In the genomic region with DNA sequence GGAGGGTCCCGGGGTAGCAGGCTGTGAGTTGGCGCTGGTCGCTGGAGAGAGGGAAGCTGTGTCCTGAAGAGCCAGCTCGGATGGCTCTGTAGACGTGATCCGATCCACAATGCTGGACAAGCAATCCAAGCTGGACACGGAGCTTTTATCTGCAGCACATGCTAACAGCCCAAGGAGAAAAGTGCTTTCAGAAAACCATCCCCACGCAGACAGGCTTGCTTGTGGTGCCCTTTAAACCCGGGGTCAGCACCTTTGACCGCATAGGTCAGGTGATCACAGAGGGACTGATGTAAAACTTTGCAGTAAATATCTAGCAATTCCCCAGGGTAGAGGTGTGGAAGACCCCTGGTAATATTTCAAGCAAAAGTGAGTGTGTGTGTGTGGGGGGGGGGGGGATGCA, we compare ENCODE assay signal across 14 mouse cellular contexts. TPM values are rescaled to one million over a fixed set of nuclear protein-coding genes. Genes with fewer than 3 reads are reported as not detected.
DNase-seq lines count a peak whose midpoint lies in the region; ATAC-seq and TF ChIP-seq lines count a peak whose summit lies in the region.
"Had no signal": no experiment of that assay in that cellular context is flagged by ENCODE, and none has a peak within 500 bp of the region (broad histone marks: within the 10 kb centered on the region; RNA-seq: fewer than 3 reads in every experiment).

No protein-coding gene starts in this region.

- no peak overlapping the region for H3K27ac ChIP-seq in cerebellum, adult 2 months (ENCODE audit: insufficient read depth, low read length)
- H3K27ac ChIP-seq in lung, embryonic 15.5 days: no peak overlapping the region
- no peak overlapping the region for H3K27ac ChIP-seq in embryonic facial prominence, embryonic 14.5 days (replicated peaks; ENCODE audit: low read depth, low read length)
- no peak overlapping the region for H3K27ac ChIP-seq in neural tube, embryonic 11.5 days (ENCODE audit: low read depth, low read length)
- H3K27ac ChIP-seq in forebrain, embryonic 16.5 days (ENCODE audit: low read length): no peak overlapping the region

- peak overlapping the region; percentile 1; the same call in 1 of the 2 replicates for H3K4me2 ChIP-seq in lung, embryonic 15.5 days
- H3K4me2 ChIP-seq in embryonic facial prominence, embryonic 14.5 days (ENCODE audit: low read depth, low read length): peak overlapping the region; percentile 52
- peak overlapping the region; percentile 20; the same call in 1 of the 2 replicates for H3K4me2 ChIP-seq in neural tube, embryonic 11.5 days (ENCODE audit: low read depth)
- no peak overlapping the region for H3K4me2 ChIP-seq in forebrain, embryonic 16.5 days (ENCODE audit: low read length)

- no peak for TF ChIP-seq CTCF in cerebellum, adult 2 months (IDR thresholded peaks at IDR 0.05; ENCODE audit: borderline replicate concordance, insufficient read depth, low read depth, low read length)

- WGBS in cerebellum, adult 2 months: 52% methylated on average over 10 of the region's 10 CpGs
- 53% methylated on average over 10 of the region's 10 CpGs for WGBS in lung, embryonic 15.5 days
- WGBS in embryonic facial prominence, embryonic 14.5 days: 30% methylated on average over 10 of the region's 10 CpGs
- 51% methylated on average over 10 of the region's 10 CpGs for WGBS in neural tube, embryonic 11.5 days
- WGBS in forebrain, embryonic 16.5 days: 82% methylated on average over 10 of the region's 10 CpGs

- H3K4me1 ChIP-seq in cerebellum, adult 2 months (ENCODE audit: control insufficient read depth, insufficient read depth, low read length): no peaks in the 10 kb centered on the region
- H3K4me1 ChIP-seq in lung, embryonic 15.5 days: no peaks in the 10 kb centered on the region
- no peaks in the 10 kb centered on the region for H3K4me1 ChIP-seq in embryonic facial prominence, embryonic 14.5 days (ENCODE audit: control insufficient read depth, insufficient read depth, low read length)
- no peaks in the 10 kb centered on the region for H3K4me1 ChIP-seq in neural tube, embryonic 11.5 days (ENCODE audit: control insufficient read depth, insufficient read depth, low read length)
- no peaks in the 10 kb centered on the region for H3K4me1 ChIP-seq in forebrain, embryonic 16.5 days (replicated peaks; ENCODE audit: control insufficient read depth, insufficient read depth, low read length)

- peak; percentile 12 to 18 for DNase-seq in cerebellum, postnatal 10 days
- no peak for DNase-seq in cerebellum, adult 2 months
- DNase-seq in lung, adult 18-20 months: no peak
- no peak for DNase-seq in embryonic facial prominence, embryonic 14.5 days (ENCODE audit: low spot score)
- no peak for DNase-seq in neural tube, embryonic 11.5 days (ENCODE audit: low spot score)
- DNase-seq in left cerebral cortex, adult 11 months (ENCODE audit: low spot score): no peak
- DNase-seq: cerebellum, postnatal 25 days; gastrocnemius, postnatal 14 days; heart, postnatal 14 days; kidney, postnatal 14 days had no signal

- H3K9me3 ChIP-seq in lung, embryonic 15.5 days: no peaks in the 10 kb centered on the region
- no peaks in the 10 kb centered on the region for H3K9me3 ChIP-seq in embryonic facial prominence, embryonic 14.5 days (ENCODE audit: control insufficient read depth, low read length)
- H3K9me3 ChIP-seq in neural tube, embryonic 11.5 days (ENCODE audit: control insufficient read depth, low read length): no peaks in the 10 kb centered on the region
- H3K9me3 ChIP-seq in forebrain, embryonic 16.5 days (ENCODE audit: control insufficient read depth, low read length): no peaks in the 10 kb centered on the region

- H3K9ac ChIP-seq in lung, embryonic 15.5 days: no peak overlapping the region
- peak overlapping the region; percentile 45 for H3K9ac ChIP-seq in embryonic facial prominence, embryonic 14.5 days (ENCODE audit: low read depth, low read length)
- H3K9ac ChIP-seq in neural tube, embryonic 11.5 days (ENCODE audit: low read length): no peak overlapping the region
- no peak overlapping the region for H3K9ac ChIP-seq in forebrain, embryonic 16.5 days (replicated peaks; ENCODE audit: low read depth, low read length)

- H3K4me3 ChIP-seq in cerebellum, adult 2 months (replicated peaks; ENCODE audit: insufficient read depth, low read depth, low read length): no peak overlapping the region
- no peak overlapping the region for H3K4me3 ChIP-seq in lung, embryonic 15.5 days
- peak overlapping the region; percentile 27 for H3K4me3 ChIP-seq in embryonic facial prominence, embryonic 14.5 days (ENCODE audit: low read depth, low read length)
- H3K4me3 ChIP-seq in neural tube, embryonic 11.5 days (ENCODE audit: low read depth, low read length): no peak overlapping the region
- no peak overlapping the region for H3K4me3 ChIP-seq in forebrain, embryonic 16.5 days (replicated peaks; ENCODE audit: low read length)

- H3K36me3 ChIP-seq in lung, embryonic 15.5 days: no peaks in the 10 kb centered on the region
- H3K36me3 ChIP-seq in embryonic facial prominence, embryonic 14.5 days (ENCODE audit: control insufficient read depth, insufficient read depth, low read length): no peaks in the 10 kb centered on the region
- no peaks in the 10 kb centered on the region for H3K36me3 ChIP-seq in neural tube, embryonic 11.5 days (ENCODE audit: control insufficient read depth, insufficient read depth, low read length)
- no peaks in the 10 kb centered on the region for H3K36me3 ChIP-seq in forebrain, embryonic 16.5 days (ENCODE audit: control insufficient read depth, insufficient read depth)
- H3K36me3 ChIP-seq: G1E had no signal

- ATAC-seq in lung, embryonic 15.5 days (ENCODE audit: borderline replicate concordance, extremely low read depth, low FRiP score, low TSS enrichment): no peak
- no peak for ATAC-seq in embryonic facial prominence, embryonic 14.5 days (ENCODE audit: low read depth)
- ATAC-seq in neural tube, embryonic 11.5 days (ENCODE audit: insufficient read depth, low FRiP score, low TSS enrichment): no peak
- no peak for ATAC-seq in forebrain, embryonic 16.5 days

- no peaks in the 10 kb centered on the region for H3K27me3 ChIP-seq in cerebellum, adult 2 months (ENCODE audit: control insufficient read depth, insufficient read depth, low read length)
- no peaks in the 10 kb centered on the region for H3K27me3 ChIP-seq in lung, embryonic 15.5 days
- peaks cover 7% of the 10 kb centered on the region; the same call in 1 of the 2 replicates for H3K27me3 ChIP-seq in embryonic facial prominence, embryonic 14.5 days (replicated peaks; ENCODE audit: control insufficient read depth, insufficient read depth, low read length)
- no peaks in the 10 kb centered on the region for H3K27me3 ChIP-seq in neural tube, embryonic 11.5 days (ENCODE audit: control insufficient read depth, insufficient read depth, low read length)
- no peaks in the 10 kb centered on the region for H3K27me3 ChIP-seq in forebrain, embryonic 16.5 days (replicated peaks; ENCODE audit: control insufficient read depth, insufficient read depth, low read length)

- TF ChIP-seq POLR2A in cerebellum, adult 2 months (IDR thresholded peaks at IDR 0.05; ENCODE audit: borderline replicate concordance, insufficient read depth, low read length): no peak

RNA-seq across cellular contexts. Expression of a gene that starts 1.9 kb away (rescaled TPM):
- not detected in 2 replicates for polyA plus RNA-seq in cerebellum, adult 2 months (2012; rRNA removed)
- polyA plus RNA-seq in lung, embryonic 15.5 days (2015; fragmentation: Nextera tagmentation; extraction: Ambion mirVana): 0.09 and 0.18 TPM in 2 replicates
- polyA plus RNA-seq in embryonic facial prominence, embryonic 14.5 days (2014; fragmentation: Nextera tagmentation; extraction: Ambion mirVana): 22.1 and 22.5 TPM in 2 replicates
- polyA plus RNA-seq in neural tube, embryonic 11.5 days (2014; fragmentation: Nextera tagmentation; extraction: Ambion mirVana): 11.7 and 14.1 TPM in 2 replicates
- polyA plus RNA-seq in forebrain, embryonic 16.5 days (2015; fragmentation: Nextera tagmentation; extraction: Ambion mirVana): not detected in 2 replicates
- polyA plus RNA-seq: forebrain, embryonic 11.5 days; G1E had no signal

RNA-seq across cellular contexts. Expression of a gene that starts 10.5 kb away (rescaled TPM):
- polyA plus RNA-seq in cerebellum, adult 2 months (2012; rRNA removed): not detected in 2 replicates
- 0.11 and 0.25 TPM in 2 replicates for polyA plus RNA-seq in lung, embryonic 15.5 days (2015; fragmentation: Nextera tagmentation; extraction: Ambion mirVana)
- 20.2 and 28.9 TPM in 2 replicates for polyA plus RNA-seq in embryonic facial prominence, embryonic 14.5 days (2014; fragmentation: Nextera tagmentation; extraction: Ambion mirVana)
- polyA plus RNA-seq in neural tube, embryonic 11.5 days (2014; fragmentation: Nextera tagmentation; extraction: Ambion mirVana): 2.8 and 3.9 TPM in 2 replicates
- polyA plus RNA-seq in forebrain, embryonic 16.5 days (2015; fragmentation: Nextera tagmentation; extraction: Ambion mirVana): not detected in 2 replicates
- polyA plus RNA-seq: forebrain, embryonic 11.5 days; G1E had no signal

Comparison
In these comparisons a context has a peak if more than half of its experiments do, and no peak if none do; other contexts are left out.
1. DNase-seq: peak in cerebellum, postnatal 10 days (2 of 2); none in cerebellum, adult 2 months (0 of 2), lung, adult 18-20 months (0 of 2), embryonic facial prominence, embryonic 14.5 days (single experiment), neural tube, embryonic 11.5 days (single experiment) and left cerebral cortex, adult 11 months (single experiment).
2. RNA of a gene that starts 1.9 kb away (polyA plus RNA-seq): 22.1 to 22.5 TPM in embryonic facial prominence, embryonic 14.5 days and 11.7 to 14.1 TPM in neural tube, embryonic 11.5 days; 0.09 to 0.18 TPM in lung, embryonic 15.5 days, not detected in cerebellum, adult 2 months and not detected in forebrain, embryonic 16.5 days; every median in the first group is over 10 times any median in the second.